Mouse (Mus musculus) embryonic fibroblast, embryonic 13.5 days (primary cell): ENCODE data around the gene Vsir.

Experiments
- CTCF ChIP-seq: IDR thresholded peaks from 2 replicates; pipeline ENCODE4 v1.5.1; 2011; ENCODE audit warnings: mild to moderate bottlenecking, control low read depth, low read length, moderate library complexity, borderline replicate concordance; ENCODE audit not compliant: insufficient read depth
- POLR2A ChIP-seq: IDR thresholded peaks from 2 replicates; pipeline ENCODE4 v1.6.1; 2011; ENCODE audit warnings: low read depth, mild to moderate bottlenecking, control low read depth, low read length, moderate library complexity

- TF ChIP-seq CTCF, result no peak
- no peak for TF ChIP-seq POLR2A
Observed at GRCm38 (mm10) chr10:60350077-60350804, 3.6 kb downstream of the Vsir start.
